Mouse (Mus musculus): ENCODE measurements around the gene Trabd2b. TPM values are rescaled to one million over a fixed set of nuclear protein-coding genes. Genes with fewer than 3 reads are reported as not detected.
A peak's percentile ranks its signal among the peaks of the same experiment; 100 is the strongest.

Gene Trabd2b
- polyA plus RNA-seq, 1 experiment from 2014 or later, result 2.0 TPM

- no peak for DNase-seq (ENCODE audit: low spot score)
- Histone ChIP-seq H3K36me3 (ENCODE audit: control insufficient read depth, insufficient read depth, low read length) (no peaks in the 10 kb centered on the region), H3K4me2 (replicated peaks; ENCODE audit: low read depth, low read length) (no peak overlapping the region), H3K27me3 (ENCODE audit: control insufficient read depth, insufficient read depth, low read length) (no peaks in the 10 kb centered on the region), H3K9ac (ENCODE audit: low read depth, low read length) (no peak overlapping the region), H3K9me3 (ENCODE audit: control insufficient read depth, low read length) (no peaks in the 10 kb centered on the region), H3K27ac (ENCODE audit: low read depth, low read length) (no peak overlapping the region), H3K4me3 (ENCODE audit: low read depth, low read length) (no peak overlapping the region), H3K4me1 (replicated peaks; ENCODE audit: control insufficient read depth, insufficient read depth, low read length) (no peaks in the 10 kb centered on the region)
- ATAC-seq (ENCODE audit: low FRiP score), result no peak
- WGBS, result 94% methylated on average over 1 of the region's 1 CpGs
These were observed 94.5 kb downstream of the Trabd2b start for GRCm38 (mm10) chr4:114501048-114501447.

GRCm38 (mm10) chr4:114501611-114502010 lies 95.1 kb downstream of the Trabd2b start:
- Histone ChIP-seq H3K4me1 (replicated peaks; ENCODE audit: control insufficient read depth, insufficient read depth, low read length) (no peaks in the 10 kb centered on the region), H3K4me2 (replicated peaks; ENCODE audit: low read depth, low read length) (no peak overlapping the region), H3K27ac (ENCODE audit: low read depth, low read length) (no peak overlapping the region), H3K9ac (ENCODE audit: low read depth, low read length) (no peak overlapping the region), H3K27me3 (ENCODE audit: control insufficient read depth, insufficient read depth, low read length) (no peaks in the 10 kb centered on the region), H3K36me3 (ENCODE audit: control insufficient read depth, insufficient read depth, low read length) (no peaks in the 10 kb centered on the region), H3K9me3 (ENCODE audit: control insufficient read depth, low read length) (no peaks in the 10 kb centered on the region), H3K4me3 (ENCODE audit: low read depth, low read length) (no peak overlapping the region)
- WGBS, result 87% methylated on average over 4 of the region's 4 CpGs
- ATAC-seq (ENCODE audit: low FRiP score) (no peak), DNase-seq (ENCODE audit: low spot score) (no peak)

- Histone ChIP-seq H3K4me1 (replicated peaks; ENCODE audit: control insufficient read depth, insufficient read depth, low read length) (no peaks in the 10 kb centered on the region), H3K27me3 (ENCODE audit: control insufficient read depth, insufficient read depth, low read length) (no peaks in the 10 kb centered on the region), H3K9ac (ENCODE audit: low read depth, low read length) (no peak overlapping the region), H3K4me2 (replicated peaks; ENCODE audit: low read depth, low read length) (no peak overlapping the region), H3K4me3 (ENCODE audit: low read depth, low read length) (no peak overlapping the region), H3K36me3 (ENCODE audit: control insufficient read depth, insufficient read depth, low read length) (no peaks in the 10 kb centered on the region), H3K9me3 (ENCODE audit: control insufficient read depth, low read length) (no peaks in the 10 kb centered on the region), H3K27ac (ENCODE audit: low read depth, low read length) (no peak overlapping the region)
- ATAC-seq (ENCODE audit: low FRiP score) (peak; percentile 61; the same call in 1 of the 2 replicates), DNase-seq (ENCODE audit: low spot score) (no peak)
- 62% methylated on average over 11 of the region's 11 CpGs for WGBS
These were observed 97.9 kb downstream of the Trabd2b start for GRCm38 (mm10) chr4:114504227-114505041.

GRCm38 (mm10) chr4:114509601-114510000 lies 103.1 kb downstream of the Trabd2b start:
- ATAC-seq (ENCODE audit: low FRiP score) (no peak), DNase-seq (ENCODE audit: low spot score) (no peak)
- H3K36me3 ChIP-seq (ENCODE audit: control insufficient read depth, insufficient read depth, low read length), result no peaks in the 10 kb centered on the region
- WGBS, result 87% methylated on average over 6 of the region's 6 CpGs
- no peak overlapping the region for H3K4me2 ChIP-seq (replicated peaks; ENCODE audit: low read depth, low read length)
- no peaks in the 10 kb centered on the region for H3K4me1 ChIP-seq (replicated peaks; ENCODE audit: control insufficient read depth, insufficient read depth, low read length)
- no peak overlapping the region for H3K9ac ChIP-seq (ENCODE audit: low read depth, low read length)
- H3K27me3 ChIP-seq (ENCODE audit: control insufficient read depth, insufficient read depth, low read length), result no peaks in the 10 kb centered on the region
- H3K9me3 ChIP-seq (ENCODE audit: control insufficient read depth, low read length), result no peaks in the 10 kb centered on the region
- no peak overlapping the region for H3K4me3 ChIP-seq (ENCODE audit: low read depth, low read length)
- H3K27ac ChIP-seq (ENCODE audit: low read depth, low read length), result no peak overlapping the region

GRCm38 (mm10) chr4:114511649-114512048 lies 105.1 kb downstream of the Trabd2b start:
- H3K27ac ChIP-seq (ENCODE audit: low read depth, low read length), result no peak overlapping the region
- H3K36me3 ChIP-seq (ENCODE audit: control insufficient read depth, insufficient read depth, low read length), result no peaks in the 10 kb centered on the region
- DNase-seq (ENCODE audit: low spot score) (no peak), ATAC-seq (ENCODE audit: low FRiP score) (no peak)
- no peaks in the 10 kb centered on the region for H3K4me1 ChIP-seq (replicated peaks; ENCODE audit: control insufficient read depth, insufficient read depth, low read length)
- H3K9ac ChIP-seq (ENCODE audit: low read depth, low read length), result no peak overlapping the region
- no peak overlapping the region for H3K4me3 ChIP-seq (ENCODE audit: low read depth, low read length)
- H3K27me3 ChIP-seq (ENCODE audit: control insufficient read depth, insufficient read depth, low read length), result no peaks in the 10 kb centered on the region
- no peaks in the 10 kb centered on the region for H3K9me3 ChIP-seq (ENCODE audit: control insufficient read depth, low read length)
- no peak overlapping the region for H3K4me2 ChIP-seq (replicated peaks; ENCODE audit: low read depth, low read length)
- 94% methylated on average over 3 of the region's 3 CpGs for WGBS

- Histone ChIP-seq H3K4me3 (ENCODE audit: low read depth, low read length) (no peak overlapping the region), H3K4me1 (replicated peaks; ENCODE audit: control insufficient read depth, insufficient read depth, low read length) (no peaks in the 10 kb centered on the region), H3K9ac (ENCODE audit: low read depth, low read length) (no peak overlapping the region), H3K9me3 (ENCODE audit: control insufficient read depth, low read length) (no peaks in the 10 kb centered on the region), H3K27ac (ENCODE audit: low read depth, low read length) (no peak overlapping the region), H3K27me3 (ENCODE audit: control insufficient read depth, insufficient read depth, low read length) (no peaks in the 10 kb centered on the region), H3K36me3 (ENCODE audit: control insufficient read depth, insufficient read depth, low read length) (no peaks in the 10 kb centered on the region), H3K4me2 (replicated peaks; ENCODE audit: low read depth, low read length) (no peak overlapping the region)
- no peak for DNase-seq (ENCODE audit: low spot score)
- ATAC-seq (ENCODE audit: low FRiP score), result no peak
These were observed 106.6 kb downstream of the Trabd2b start for GRCm38 (mm10) chr4:114513149-114513548.

- Histone ChIP-seq H3K9ac (ENCODE audit: low read depth, low read length) (no peak overlapping the region), H3K9me3 (ENCODE audit: control insufficient read depth, low read length) (no peaks in the 10 kb centered on the region), H3K4me1 (replicated peaks; ENCODE audit: control insufficient read depth, insufficient read depth, low read length) (no peaks in the 10 kb centered on the region), H3K4me3 (ENCODE audit: low read depth, low read length) (no peak overlapping the region), H3K27me3 (ENCODE audit: control insufficient read depth, insufficient read depth, low read length) (no peaks in the 10 kb centered on the region), H3K27ac (ENCODE audit: low read depth, low read length) (no peak overlapping the region), H3K4me2 (replicated peaks; ENCODE audit: low read depth, low read length) (no peak overlapping the region), H3K36me3 (ENCODE audit: control insufficient read depth, insufficient read depth, low read length) (no peaks in the 10 kb centered on the region)
- WGBS, result 68% methylated on average over 5 of the region's 5 CpGs
- ATAC-seq (ENCODE audit: low FRiP score), result no peak
- DNase-seq (ENCODE audit: low spot score), result no peak
These were observed 108.8 kb downstream of the Trabd2b start for GRCm38 (mm10) chr4:114515330-114515771.

- Histone ChIP-seq H3K27ac (ENCODE audit: low read depth, low read length) (no peak overlapping the region), H3K36me3 (ENCODE audit: control insufficient read depth, insufficient read depth, low read length) (no peaks in the 10 kb centered on the region), H3K27me3 (ENCODE audit: control insufficient read depth, insufficient read depth, low read length) (no peaks in the 10 kb centered on the region), H3K4me2 (replicated peaks; ENCODE audit: low read depth, low read length) (no peak overlapping the region), H3K4me1 (replicated peaks; ENCODE audit: control insufficient read depth, insufficient read depth, low read length) (no peaks in the 10 kb centered on the region), H3K9ac (ENCODE audit: low read depth, low read length) (no peak overlapping the region), H3K9me3 (ENCODE audit: control insufficient read depth, low read length) (no peaks in the 10 kb centered on the region), H3K4me3 (ENCODE audit: low read depth, low read length) (no peak overlapping the region)
- ATAC-seq (ENCODE audit: low FRiP score) (no peak; the same call in 1 of the 2 replicates), DNase-seq (ENCODE audit: low spot score) (no peak)
- 51% methylated on average over 4 of the region's 4 CpGs for WGBS
These were observed 110.1 kb downstream of the Trabd2b start for GRCm38 (mm10) chr4:114516651-114517050.

- ATAC-seq (ENCODE audit: low FRiP score) (no peak), DNase-seq (ENCODE audit: low spot score) (no peak)
- Histone ChIP-seq H3K36me3 (ENCODE audit: control insufficient read depth, insufficient read depth, low read length) (no peaks in the 10 kb centered on the region), H3K4me2 (replicated peaks; ENCODE audit: low read depth, low read length) (no peak overlapping the region), H3K4me1 (replicated peaks; ENCODE audit: control insufficient read depth, insufficient read depth, low read length) (no peaks in the 10 kb centered on the region), H3K27me3 (ENCODE audit: control insufficient read depth, insufficient read depth, low read length) (no peaks in the 10 kb centered on the region), H3K9ac (ENCODE audit: low read depth, low read length) (no peak overlapping the region), H3K27ac (ENCODE audit: low read depth, low read length) (no peak overlapping the region), H3K9me3 (ENCODE audit: control insufficient read depth, low read length) (no peaks in the 10 kb centered on the region), H3K4me3 (ENCODE audit: low read depth, low read length) (no peak overlapping the region)
- 85% methylated on average over 3 of the region's 3 CpGs for WGBS
These were observed 111.5 kb downstream of the Trabd2b start for GRCm38 (mm10) chr4:114518061-114518460.
